Mouse (Mus musculus) lung, embryonic 16.5 days (tissue): Measurements from ENCODE around the gene Gata3. TPM values are rescaled to one million over a fixed set of nuclear protein-coding genes. Genes with fewer than 3 reads are reported as not detected.
A peak's percentile ranks its signal among the peaks of the same experiment; 100 is the strongest.

Source experiments
- ATAC-seq: fragments of 200-750 bp; cut with Nextera tagmentation; 2 replicates; pipeline ENCODE4 v1.8.0; 2017; ENCODE audit warnings: low read depth, mild to moderate bottlenecking, moderate library complexity
- H3K27ac ChIP-seq: fragments of 300-500 bp; sonication (generic); 2 replicates; pipeline ENCODE4 v1.5.1; 2014; ENCODE audit warnings: mild to moderate bottlenecking, control low read depth, low read length
- H3K27me3 ChIP-seq: fragments of 300-500 bp; sonication (generic); 2 replicates; pipeline ENCODE4 v1.6.1; 2014; ENCODE audit warnings: low read depth, low read length, mixed read lengths; ENCODE audit not compliant: control insufficient read depth, insufficient read depth
- H3K36me3 ChIP-seq: fragments of 300-500 bp; sonication (generic); 2 replicates; pipeline ENCODE4 v1.6.1; 2014; ENCODE audit warnings: low read length; ENCODE audit not compliant: control insufficient read depth, insufficient read depth
- H3K4me1 ChIP-seq: fragments of 300-500 bp; sonication (generic); replicated peaks from 2 replicates; pipeline ENCODE4 v1.6.1; 2014; ENCODE audit warnings: low read length, mixed read lengths; ENCODE audit not compliant: control insufficient read depth, insufficient read depth
- H3K4me2 ChIP-seq: fragments of 300-500 bp; sonication (generic); 2 replicates; pipeline ENCODE4 v1.6.1; 2014; ENCODE audit warnings: low read depth, low read length, control low read depth
- H3K4me3 ChIP-seq: fragments of 300-500 bp; sonication (generic); 2 replicates; pipeline ENCODE4 v1.5.1; 2014; ENCODE audit warnings: mild to moderate bottlenecking, low read length, control low read depth
- H3K9ac ChIP-seq: fragments of 300-500 bp; sonication (generic); 2 replicates; pipeline ENCODE4 v1.6.1; 2014; ENCODE audit warnings: low read length, control low read depth
- H3K9me3 ChIP-seq: fragments of 300-500 bp; sonication (generic); 2 replicates; pipeline ENCODE4 v1.6.1; 2016; ENCODE audit warnings: low read length; ENCODE audit not compliant: control insufficient read depth
- WGBS: fragments of 180-500 bp; shearing (Covaris S2); extraction: QIAGEN DNeasy Blood & Tissue Kit; methylation state at CpG from one replicate; pipeline ENCODE4 v1.1.7; 2014; 5-methylcytosine and 5-hydroxymethylcytosine counted together
- polyA plus RNA-seq: library from polyadenylated mRNA; unstranded; fragments of >200 nt; fragmentation: Nextera tagmentation; extraction: Ambion mirVana; gene quantifications from 2 replicates; pipeline ENCODE4 v1.2.1, GENCODE M21; 2015

Gene Gata3
- polyA plus RNA-seq, 1 experiment from 2014 or later = 5.0 TPM

DNA sequence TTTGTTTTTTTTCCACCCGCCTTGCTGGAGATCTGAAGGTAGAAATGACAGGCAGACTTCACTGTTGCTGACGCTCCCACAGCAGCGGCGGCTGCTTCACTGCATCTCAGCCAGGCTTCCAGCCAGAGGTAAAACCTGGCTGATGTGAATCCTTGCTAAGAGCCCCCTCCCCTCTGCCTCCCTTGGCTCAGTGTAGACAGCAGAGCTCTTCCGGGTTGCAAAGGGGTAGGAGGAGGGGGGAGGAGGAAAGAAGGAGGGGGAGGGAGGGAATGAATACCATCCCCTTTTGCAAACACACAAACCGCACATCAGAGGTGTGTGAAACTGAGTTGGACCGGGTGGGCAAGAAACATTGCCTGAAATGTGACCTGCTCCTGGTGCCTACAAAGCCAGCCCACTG, 2.2 kb downstream of the Gata3 start:
- 1% methylated on average over 7 of the region's 7 CpGs for WGBS
- H3K4me3 ChIP-seq = no peak overlapping the region
- no peaks in the 10 kb centered on the region for H3K9me3 ChIP-seq
- peaks cover 76% of the 10 kb centered on the region for H3K27me3 ChIP-seq
- no peak for ATAC-seq
- H3K27ac ChIP-seq = no peak overlapping the region
- no peak overlapping the region for H3K4me2 ChIP-seq
- H3K4me1 ChIP-seq = peaks cover 4% of the 10 kb centered on the region; the same call in 1 of the 2 replicates
- no peaks in the 10 kb centered on the region for H3K36me3 ChIP-seq
- H3K9ac ChIP-seq = no peak overlapping the region

GRCm38 (mm10) chr2:9886921-9887610, 2.8 kb downstream of the Gata3 start:
- WGBS = 9% methylated on average over 7 of the region's 7 CpGs
- Histone ChIP-seq H3K27ac (no peak overlapping the region), H3K9ac (no peak overlapping the region), H3K4me3 (no peak overlapping the region), H3K4me1 (peaks cover 6% of the 10 kb centered on the region), H3K36me3 (no peaks in the 10 kb centered on the region), H3K9me3 (no peaks in the 10 kb centered on the region), H3K27me3 (peaks cover 76% of the 10 kb centered on the region), H3K4me2 (no peak overlapping the region)
- no peak for ATAC-seq

DNA sequence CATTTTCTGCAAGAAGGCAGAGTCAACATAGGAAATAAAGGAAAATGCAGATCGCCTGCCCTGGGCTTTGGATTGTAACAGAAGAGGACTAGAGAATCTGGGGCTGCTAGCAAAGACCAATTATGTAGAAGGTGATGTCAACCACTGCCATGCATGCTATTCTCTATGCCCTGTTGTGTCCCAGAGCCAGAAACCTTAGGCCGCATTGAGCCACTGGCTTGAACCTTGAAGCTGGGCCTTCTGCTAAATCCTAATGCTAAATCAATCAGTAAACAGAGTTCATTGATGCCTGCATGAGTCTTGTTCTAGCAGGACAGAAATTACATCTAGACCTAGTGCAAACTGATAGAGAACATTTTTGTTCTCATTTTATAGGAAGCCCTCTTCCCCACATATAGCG, 3.8 kb downstream of the Gata3 start:
- peaks cover 11% of the 10 kb centered on the region for H3K4me1 ChIP-seq
- no peaks in the 10 kb centered on the region for H3K36me3 ChIP-seq
- no peak overlapping the region for H3K4me3 ChIP-seq
- no peaks in the 10 kb centered on the region for H3K9me3 ChIP-seq
- H3K4me2 ChIP-seq = no peak overlapping the region
- WGBS = 26% methylated on average over 3 of the region's 3 CpGs
- ATAC-seq = no peak
- no peak overlapping the region for H3K27ac ChIP-seq
- no peak overlapping the region for H3K9ac ChIP-seq
- peaks cover 79% of the 10 kb centered on the region for H3K27me3 ChIP-seq

DNA sequence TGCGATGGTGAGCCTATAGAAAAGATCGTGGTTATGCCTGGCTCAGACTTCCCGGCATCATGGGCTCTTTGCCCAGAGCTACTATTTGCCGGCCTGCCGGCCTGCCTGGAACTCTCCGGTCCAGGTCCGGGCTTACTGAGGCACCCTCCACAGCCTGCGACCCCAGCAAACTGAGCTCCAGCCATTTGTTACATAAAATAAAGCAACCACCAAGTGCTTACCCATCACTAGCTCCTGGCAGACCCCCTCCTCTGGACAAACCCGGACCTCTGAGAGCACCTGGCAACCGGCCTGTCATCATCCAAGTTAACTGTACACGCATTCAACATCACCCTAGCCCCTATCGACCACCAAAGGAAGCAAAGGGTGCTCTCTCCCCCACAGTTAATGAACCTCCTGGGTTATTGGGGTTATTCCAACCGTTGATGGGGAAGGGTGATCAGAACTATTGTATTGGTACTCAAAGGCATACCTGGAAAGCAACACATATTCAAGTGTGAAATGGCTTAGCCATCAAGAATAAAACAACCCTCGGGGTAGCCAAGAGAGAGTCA, 4.5 kb downstream of the Gata3 start:
- no peak for ATAC-seq
- Histone ChIP-seq H3K4me1 (peaks cover 11% of the 10 kb centered on the region), H3K9ac (no peak overlapping the region)

DNA sequence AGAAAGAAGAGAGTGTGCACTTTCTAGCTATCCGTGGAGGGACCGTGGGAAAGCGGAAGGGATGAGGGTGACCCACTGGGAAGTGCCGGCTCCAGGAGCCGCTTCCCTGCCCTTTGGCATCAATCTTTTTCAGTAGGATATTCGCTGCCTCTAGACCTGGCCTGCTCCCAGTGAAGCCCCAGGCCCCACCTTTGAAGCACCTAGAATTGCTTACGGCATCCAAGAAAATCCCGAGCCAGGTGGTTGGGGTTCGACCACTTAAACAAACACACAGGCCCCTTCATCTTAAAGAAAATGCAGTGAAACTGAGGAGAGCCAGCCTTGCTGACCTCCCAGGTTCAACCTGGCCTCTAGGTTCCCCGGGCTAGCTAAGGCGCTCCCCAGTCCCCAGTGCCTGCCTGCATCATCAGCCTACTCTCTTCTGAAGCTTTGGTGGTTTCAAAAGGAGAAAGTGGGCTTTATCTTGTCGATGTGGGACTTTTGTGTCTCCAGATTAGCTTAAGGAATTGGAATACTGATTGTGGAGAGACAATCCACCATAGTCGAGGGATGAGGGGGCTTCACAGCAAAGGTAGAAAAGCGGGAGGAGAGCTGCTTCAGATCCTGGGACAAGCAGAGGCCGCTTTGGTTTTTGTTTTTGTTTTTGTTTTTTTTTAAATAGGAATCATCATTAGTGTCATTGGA, 5.2 kb downstream of the Gata3 start:
- H3K27ac ChIP-seq = no peak overlapping the region
- H3K9ac ChIP-seq = no peak overlapping the region
- no peaks in the 10 kb centered on the region for H3K36me3 ChIP-seq
- peak overlapping the region; percentile 23; the same call in 1 of the 2 replicates for H3K4me3 ChIP-seq
- peaks cover 14% of the 10 kb centered on the region for H3K4me1 ChIP-seq
- 6% methylated on average over 15 of the region's 15 CpGs for WGBS
- H3K4me2 ChIP-seq = peak overlapping the region; percentile 31; the same call in 1 of the 2 replicates
- H3K27me3 ChIP-seq = peaks cover 79% of the 10 kb centered on the region
- no peak for ATAC-seq
- no peaks in the 10 kb centered on the region for H3K9me3 ChIP-seq

More for the DNA sequence above, 4.5 kb downstream of the Gata3 start:
- Histone ChIP-seq H3K36me3 (no peaks in the 10 kb centered on the region), H3K9me3 (no peaks in the 10 kb centered on the region), H3K4me2 (no peak overlapping the region), H3K27me3 (peaks cover 79% of the 10 kb centered on the region), H3K4me3 (no peak overlapping the region), H3K27ac (no peak overlapping the region)
- WGBS = 9% methylated on average over 14 of the region's 14 CpGs

DNA sequence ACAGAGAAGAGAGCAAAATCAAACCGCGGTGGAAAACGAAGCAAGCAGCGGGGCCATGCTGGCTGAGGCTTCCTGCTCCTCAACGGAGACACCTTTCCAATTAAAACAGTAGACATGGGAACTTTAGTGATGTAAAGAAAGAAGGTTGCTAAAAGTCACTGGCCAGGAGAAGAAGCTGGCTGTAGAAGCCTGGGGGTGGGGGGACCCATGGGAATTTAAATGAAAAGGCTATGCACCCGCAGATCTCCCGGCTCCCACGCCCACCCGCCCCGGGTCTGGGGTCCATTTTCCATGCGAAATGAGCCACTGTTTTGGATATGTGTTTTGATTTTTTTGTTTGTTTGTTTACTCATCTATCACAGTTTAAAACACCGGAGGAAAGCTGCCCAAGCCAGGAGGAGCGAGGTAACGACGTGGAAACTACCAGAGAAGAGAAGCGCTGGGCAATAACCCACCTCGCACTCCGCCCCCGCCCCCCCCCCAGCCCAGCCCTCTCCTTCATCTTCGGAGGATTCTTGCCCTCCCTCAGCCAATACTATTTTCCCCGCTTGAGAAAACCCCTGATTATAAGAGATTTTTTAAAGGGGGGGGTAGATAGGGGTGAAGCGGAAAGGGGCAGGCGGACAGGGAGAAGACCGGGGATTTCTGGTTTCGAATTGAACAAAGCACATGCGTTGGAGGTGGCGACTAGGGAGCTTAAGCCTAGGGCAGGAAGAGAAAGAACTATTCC, 5.9 kb downstream of the Gata3 start:
- WGBS = 2% methylated on average over 27 of the region's 27 CpGs
- ATAC-seq = no peak
- Histone ChIP-seq H3K9ac (no peak overlapping the region), H3K27me3 (peaks cover 72% of the 10 kb centered on the region), H3K4me3 (peak overlapping the region; percentile 23), H3K27ac (no peak overlapping the region), H3K4me2 (peak overlapping the region; percentile 50; the same call in 1 of the 2 replicates), H3K4me1 (peaks cover 14% of the 10 kb centered on the region), H3K36me3 (no peaks in the 10 kb centered on the region), H3K9me3 (no peaks in the 10 kb centered on the region)

DNA sequence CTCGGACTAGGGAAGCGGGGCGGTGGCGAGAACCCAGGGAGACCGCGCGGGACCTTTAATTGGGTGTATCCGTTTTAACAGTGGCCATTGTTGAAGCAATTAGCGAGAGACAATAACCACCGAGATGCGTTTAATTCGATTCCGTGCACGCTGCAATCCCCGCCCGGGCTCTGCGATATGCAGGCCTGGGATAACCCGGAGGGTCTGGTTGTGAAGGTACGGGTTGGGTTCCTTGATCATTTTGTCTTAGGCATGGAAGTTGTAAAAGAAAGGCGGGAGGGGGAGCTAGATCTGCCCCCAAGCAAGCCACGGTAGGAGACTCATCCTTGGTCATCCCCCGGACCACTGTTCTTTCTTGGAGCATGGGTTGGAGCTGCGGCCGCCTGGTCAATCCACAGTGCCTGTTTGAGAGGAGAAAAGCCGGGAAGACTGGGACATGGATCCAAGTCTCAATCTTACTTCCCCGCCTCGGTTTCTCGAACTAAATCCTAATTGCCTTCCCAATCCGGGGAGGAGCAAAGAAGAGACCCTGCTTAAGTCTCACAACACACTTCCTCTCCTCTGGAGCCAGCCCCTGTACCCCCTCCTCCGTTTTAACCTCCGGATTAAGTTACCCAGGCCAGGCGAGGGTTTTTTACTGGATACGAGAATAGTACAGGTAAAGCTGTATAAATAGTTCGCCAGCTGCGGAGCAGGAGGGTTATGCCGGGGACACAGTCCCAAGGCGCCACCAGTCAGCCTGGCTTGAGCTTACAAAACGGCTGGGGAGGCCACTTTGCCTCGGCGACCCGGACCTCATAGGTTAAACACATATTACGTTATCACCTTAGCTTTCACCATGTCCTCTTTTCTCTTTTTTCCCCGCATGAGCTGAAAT, 6.7 kb downstream of the Gata3 start:
- Histone ChIP-seq H3K27me3 (peaks cover 68% of the 10 kb centered on the region), H3K9me3 (no peaks in the 10 kb centered on the region), H3K36me3 (no peaks in the 10 kb centered on the region), H3K4me1 (peaks cover 18% of the 10 kb centered on the region), H3K27ac (no peak overlapping the region), H3K4me2 (peak overlapping the region; percentile 50), H3K9ac (no peak overlapping the region), H3K4me3 (peak overlapping the region; percentile 40)
- ATAC-seq = no peak
- WGBS = 2% methylated on average over 43 of the region's 43 CpGs

DNA sequence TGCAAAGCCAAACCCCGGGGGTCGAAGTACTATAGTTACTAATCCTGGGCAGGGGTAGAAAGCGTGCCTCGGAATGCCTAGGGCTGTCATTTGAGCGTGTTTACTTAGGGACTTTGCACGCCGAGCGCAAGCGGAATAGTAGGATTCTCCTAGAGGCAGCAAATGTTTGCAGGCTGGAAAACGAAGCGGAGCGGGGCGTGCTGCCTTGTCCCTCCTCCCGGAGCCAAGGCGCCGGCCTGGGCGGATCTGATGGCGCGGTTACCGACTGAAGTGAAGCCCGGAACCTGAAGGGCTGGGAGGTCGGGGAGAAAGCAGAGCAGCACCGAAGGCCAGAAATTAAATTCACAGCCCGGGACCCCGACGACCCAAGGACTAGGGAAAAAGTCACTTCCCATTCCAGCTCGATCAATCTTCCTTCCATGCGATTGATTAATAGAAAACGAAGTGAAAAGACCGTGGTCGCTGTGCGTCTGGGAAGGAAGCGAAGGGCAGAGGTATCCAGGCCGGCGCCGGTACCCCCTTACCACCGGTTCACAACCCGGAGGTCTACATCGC, 7.4 kb downstream of the Gata3 start:
- no peaks in the 10 kb centered on the region for H3K9me3 ChIP-seq
- H3K4me3 ChIP-seq = peak overlapping the region; percentile 40
- WGBS = under 1% methylated on average over 39 of the region's 39 CpGs
- no peak for ATAC-seq
- H3K27ac ChIP-seq = no peak overlapping the region
- H3K4me1 ChIP-seq = peaks cover 23% of the 10 kb centered on the region
- peak overlapping the region; percentile 50 for H3K4me2 ChIP-seq
- H3K9ac ChIP-seq = no peak overlapping the region
- H3K36me3 ChIP-seq = no peaks in the 10 kb centered on the region
- H3K27me3 ChIP-seq = peaks cover 69% of the 10 kb centered on the region
